Mouse (Mus musculus) cerebellum, adult 18-20 months (tissue): ENCODE data around the gene Il17c.

Experiments used
- DNase-seq, 2 experiments: peaks; one replicate each; pipeline ENCODE4 v3.0.0; 2021

Il17c gene

DNA sequence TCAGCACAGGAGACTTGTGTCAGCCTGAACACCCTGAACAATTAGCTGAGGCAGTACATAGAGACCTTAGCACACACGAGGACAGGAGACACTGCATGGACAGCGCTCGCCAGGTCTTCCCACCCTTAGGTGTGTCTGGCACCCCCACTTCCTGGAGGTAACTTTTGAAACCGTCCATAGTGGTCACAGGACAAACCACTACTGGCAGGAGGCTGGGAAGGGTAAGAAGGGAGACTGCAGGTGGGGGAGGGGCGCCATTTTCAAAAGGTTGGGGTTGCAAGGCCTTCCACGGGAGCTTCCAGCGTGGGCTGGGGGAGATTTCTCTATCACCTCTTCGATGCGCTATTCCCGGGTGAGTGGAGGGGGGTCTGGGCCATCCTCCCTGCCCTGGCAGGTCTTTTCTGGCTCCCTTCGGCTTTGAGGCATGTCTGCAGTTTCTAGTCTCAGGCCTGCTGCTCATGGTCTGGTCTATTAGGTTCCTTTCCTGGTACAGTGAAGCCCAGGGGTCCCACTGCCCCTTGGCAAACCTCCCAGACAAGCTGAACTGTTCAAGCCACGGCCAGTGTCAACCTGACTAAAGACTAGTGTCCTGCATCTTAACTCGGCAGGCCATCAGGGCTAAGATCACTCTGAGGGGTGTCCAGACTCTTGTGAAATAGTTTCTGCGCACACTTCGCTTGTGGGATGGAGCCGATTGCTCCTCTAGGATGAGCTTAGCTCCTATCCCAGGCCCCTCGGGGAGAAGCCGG lies 10.0 kb downstream of the Il17c start:
- DNase-seq = no peak

DNA sequence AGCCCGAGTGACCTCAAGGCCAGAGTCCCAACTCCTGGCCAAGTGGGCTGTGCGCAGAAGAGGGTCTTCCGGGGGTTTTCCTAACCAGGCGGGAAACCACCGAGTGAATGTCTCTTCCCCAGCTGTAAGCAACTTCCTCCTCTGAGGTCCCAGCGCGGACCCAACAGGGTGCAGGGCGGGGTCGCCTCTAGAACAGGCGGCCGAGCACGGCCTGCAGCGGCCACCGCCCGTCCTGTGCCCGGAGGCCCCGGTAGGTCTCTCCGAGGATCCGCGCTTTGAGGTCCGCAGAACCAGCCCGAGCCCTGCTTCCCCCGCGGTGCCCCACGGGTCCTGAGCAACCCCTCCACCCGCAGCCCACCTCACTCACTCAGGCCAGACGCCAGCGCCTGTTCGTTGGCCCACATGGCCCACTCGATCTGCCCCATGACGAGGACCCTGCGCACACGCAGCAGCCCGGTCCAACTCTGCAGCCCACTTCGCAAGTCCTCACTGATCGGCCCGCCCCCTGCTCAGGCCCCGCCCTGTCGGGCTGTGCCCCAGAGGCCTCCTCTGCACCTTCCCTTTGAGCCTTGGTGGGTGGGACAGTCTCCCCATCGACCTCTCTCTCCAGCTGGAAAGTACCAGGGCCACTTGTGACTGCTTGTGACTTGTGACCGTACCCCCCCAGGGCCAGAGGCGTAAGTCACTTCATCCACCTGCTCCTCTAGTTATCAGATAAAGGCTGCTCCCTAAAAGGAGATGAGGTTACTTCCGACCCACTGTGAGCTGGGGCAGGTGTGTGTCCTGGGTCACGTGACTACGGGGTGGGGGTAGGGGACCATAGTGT lies 10.8 kb downstream of the Il17c start, which contains the start of gene Cyba:
Cyba (minus strand) TSS at position 488 of the 826 bp plus-strand sequence.
- no peak for DNase-seq

DNA sequence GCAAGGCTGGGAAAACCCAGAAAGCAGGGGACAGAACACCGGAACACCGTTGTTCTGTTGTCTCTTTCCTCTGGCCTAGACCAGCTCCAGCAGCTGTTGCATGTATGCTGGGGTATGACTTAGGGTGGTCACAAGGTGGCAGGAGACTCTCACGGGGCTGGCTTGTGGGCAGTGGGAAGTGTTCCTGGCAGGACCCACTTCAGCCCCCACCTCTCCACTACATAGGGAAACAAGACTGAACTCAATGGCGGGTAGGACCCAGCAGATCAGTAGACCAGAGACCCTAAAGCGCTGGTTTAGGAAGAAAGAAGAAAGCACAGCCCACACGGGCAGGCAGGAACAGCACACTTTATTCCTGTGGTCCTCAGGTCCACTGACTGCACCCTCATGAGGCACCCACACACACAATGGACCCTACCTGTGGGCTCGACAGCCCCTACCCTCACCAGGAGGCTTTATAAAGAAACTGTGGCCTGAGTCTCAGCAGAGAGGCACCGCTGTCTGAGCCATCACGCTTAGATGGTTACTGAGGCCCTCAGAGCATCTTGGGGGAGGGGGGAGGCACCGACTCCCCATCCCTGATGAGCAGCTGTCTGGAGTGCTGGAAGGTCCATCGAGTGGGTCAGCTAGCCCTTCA lies 11.6 kb downstream of the Il17c start:
- no peak for DNase-seq

DNA sequence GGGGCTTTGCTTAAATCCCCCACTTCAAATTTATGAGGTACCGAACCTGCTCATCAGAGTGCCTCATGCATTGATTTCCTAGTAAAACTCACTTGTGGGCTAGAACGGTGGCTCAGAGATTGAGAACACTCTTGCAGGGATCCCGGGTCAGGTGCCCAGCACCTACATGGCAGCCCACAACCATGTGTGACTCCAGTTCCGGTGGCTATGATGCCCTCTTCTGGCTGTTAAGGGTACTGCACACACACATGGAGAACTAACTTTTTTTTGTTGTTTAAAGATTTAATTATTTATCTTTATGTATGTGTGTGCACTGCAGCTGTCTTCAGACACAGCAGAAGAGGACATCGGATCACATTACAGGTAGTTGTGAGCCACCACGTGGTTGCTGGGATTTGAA lies 13.6 kb downstream of the Il17c start:
- DNase-seq = no peak

DNA sequence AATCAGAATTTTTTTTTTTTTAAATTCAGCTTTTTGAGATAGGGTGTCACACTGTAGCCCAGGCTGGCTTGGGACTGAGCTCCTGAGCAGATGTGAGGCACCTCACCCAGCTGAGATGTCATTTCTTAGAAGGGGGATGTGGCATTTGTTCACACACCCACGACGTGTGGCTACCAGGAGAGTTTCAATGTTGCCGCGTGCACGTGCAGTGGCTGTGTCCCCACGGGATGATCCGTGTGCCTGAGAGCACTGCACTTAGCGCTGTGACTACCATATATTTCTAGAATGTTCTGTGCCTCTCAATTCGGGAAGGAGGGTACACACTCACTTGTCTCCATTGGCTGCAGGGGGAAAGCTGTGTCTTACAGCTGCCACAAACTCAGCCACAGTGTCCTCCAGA lies 14.3 kb downstream of the Il17c start:
- DNase-seq = no peak

DNA sequence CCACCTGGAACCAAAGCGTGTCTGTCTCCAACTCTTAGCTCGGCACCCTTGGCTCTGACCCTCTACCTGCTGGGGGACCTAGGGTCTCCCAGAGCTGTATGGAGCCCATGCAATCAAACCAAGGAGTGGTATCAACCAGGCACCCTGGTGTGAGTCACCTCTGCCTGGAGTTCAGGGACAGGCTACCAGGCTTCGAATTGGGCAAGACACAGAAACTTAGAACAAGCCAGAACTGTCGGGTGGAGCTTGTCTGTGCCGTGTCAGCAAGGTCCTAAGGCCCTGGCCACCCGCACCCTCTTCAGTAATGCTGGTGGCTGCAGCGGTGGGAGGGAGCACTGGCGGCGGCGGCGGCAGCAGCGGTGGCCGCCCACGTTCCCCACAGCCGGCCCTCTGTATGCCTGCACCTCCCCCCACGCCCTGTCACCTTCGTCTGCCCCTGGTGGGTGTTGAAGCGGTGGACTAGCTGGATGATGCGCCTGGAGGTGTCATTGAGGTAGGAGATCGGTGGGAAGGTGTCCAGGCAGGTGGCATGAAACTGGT lies 14.8 kb downstream of the Il17c start:
- DNase-seq = no peak

DNA sequence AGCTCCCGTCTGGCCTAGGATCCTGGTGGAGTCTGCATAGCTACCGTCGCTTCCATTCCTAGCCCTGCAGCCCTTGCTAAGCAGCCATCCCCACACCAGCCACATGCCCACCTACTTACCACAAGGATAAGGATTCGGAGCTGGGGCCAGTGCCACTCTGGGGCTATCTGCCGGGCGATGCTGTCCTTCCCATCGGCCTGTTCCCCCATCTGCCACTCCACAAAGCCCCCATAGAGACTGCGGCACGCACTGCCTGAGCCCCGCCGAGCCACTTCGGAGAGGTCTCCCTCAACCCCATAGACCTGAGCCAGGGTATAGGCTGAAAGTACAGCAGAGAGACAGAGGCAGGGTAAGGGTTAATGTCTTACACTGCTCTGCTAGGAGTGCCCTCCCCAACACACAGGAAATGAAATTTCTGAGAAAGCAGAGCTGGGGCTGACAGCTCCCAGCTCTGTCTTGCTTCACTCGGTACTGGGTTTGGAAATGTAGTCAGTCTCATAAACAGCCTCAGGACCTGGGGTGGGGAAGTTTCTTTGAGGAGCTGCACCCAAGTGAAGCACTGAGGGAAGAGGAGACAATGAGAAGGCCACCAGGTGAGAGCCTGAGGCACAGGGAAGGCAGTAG lies 16.0 kb downstream of the Il17c start:
- DNase-seq = no peak

DNA sequence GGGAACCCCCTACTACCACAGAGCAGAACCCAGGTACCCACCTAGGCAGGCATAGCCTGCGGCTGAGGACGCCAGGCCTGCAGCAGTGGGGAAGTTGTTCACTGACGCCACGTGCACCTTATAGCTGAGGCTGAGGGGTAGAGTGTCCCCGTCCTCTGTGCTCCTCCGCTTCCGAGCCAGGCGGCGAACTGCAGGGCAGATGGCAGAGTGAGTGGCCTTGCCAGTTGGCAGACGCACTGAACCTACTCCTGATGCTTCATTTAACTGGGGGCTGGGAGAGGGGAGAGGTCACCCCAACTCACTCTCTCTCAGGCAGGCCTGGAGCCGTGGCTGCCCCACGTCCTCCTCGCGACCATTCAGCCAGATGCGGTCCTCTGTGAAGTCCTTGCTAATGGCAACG lies 17.5 kb downstream of the Il17c start:
- DNase-seq = peak; percentile 77 to 81

DNA sequence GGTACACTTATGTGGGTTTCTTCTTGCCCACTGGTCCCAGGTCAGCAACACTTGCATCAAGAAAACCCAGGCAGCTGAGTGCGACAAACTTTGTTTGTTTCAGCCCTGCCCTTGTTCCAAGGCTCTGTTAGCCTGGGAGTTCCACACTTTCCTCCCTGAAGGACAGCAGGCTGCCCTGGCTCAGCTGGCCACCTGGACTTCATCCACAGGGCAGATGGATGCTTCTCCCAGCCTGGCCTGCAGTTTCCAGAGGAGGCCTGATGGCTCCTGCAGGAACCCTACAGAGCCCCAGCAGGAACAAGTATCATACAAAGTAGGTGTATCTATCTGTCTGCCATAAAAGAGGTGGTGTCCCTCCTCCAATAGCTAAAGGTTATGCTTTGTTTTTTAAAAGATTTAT lies 19.5 kb downstream of the Il17c start:
- peak in 1 of 2 experiments; percentile 45 for DNase-seq

DNA sequence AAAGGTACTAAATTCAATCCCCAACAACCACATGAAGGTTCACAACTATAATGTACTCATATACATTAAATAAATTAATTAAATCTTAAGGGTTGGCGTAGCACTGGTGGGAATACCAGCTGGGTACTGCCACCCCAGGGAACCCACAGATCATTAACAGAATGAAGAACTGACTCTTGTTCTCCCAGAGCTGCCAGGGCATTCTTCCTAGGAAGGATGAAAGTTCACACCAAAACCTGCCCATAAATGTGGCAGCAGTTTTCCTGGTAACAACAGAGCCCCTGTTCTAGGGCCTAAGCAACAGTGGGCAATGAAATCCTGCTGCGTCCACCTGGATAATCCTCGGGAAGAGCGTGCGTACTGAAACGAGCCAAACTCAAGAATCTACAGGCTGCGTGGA lies 20.5 kb downstream of the Il17c start:
- DNase-seq = no peak

DNA sequence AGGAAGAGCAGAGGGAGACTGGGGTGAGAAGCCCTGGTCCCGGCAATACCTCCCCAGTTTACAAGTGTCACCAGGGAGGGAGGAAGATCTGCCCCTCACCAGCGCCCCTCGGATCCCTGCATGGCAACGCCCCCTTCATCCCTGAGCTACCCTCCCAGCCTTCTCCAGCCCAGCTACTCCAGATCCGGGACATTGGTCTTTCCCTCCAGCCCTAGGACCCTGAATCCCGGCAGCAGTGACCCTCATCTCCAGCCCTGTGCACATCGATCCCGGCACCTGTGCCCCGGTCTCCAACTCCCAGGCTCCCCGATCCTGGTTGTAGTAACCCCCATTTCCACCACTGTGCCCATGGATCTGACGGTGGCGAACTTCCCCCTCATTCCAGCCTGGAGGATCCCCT lies 21.0 kb downstream of the Il17c start:
- DNase-seq = no peak

DNA sequence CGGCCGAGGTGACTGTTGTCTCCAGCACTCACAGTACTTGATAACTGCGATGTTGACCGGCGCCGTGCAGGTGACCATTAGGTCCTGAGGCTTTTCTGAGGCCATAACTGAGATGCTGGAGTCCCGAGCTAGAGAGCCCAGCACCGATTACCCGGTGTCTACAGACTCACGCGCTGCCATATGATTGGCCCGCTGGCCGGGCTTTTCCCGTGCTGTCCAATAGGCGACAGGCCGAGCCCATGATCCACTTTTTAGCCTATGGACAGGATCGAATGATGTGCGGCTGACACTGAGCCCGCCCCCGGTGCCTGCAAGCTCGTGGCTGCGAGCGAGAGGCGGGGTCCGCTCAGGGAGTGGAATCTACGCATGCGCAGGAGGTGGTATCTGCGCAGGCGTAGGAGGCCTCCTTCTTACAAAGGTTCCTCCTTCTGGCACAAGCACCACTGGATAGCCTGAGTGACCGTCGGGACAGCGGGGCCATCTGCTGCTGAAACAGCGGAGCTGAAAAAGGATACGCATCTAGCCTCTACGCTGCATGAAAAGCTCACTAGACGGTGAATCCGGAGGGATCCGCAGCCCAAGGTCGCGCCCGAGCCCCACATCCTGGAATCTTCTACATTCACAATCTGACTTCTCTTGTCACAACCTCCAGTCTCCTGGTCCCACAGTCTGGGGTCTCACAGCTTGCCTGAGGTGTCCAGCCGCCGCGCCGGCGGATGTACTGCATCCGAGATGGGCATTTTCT lies 21.6 kb downstream of the Il17c start, which contains the start of gene Mvd:
Mvd (minus strand) TSS at position 161 of the 745 bp plus-strand sequence.
- DNase-seq = peak; percentile 99 to 100

DNA sequence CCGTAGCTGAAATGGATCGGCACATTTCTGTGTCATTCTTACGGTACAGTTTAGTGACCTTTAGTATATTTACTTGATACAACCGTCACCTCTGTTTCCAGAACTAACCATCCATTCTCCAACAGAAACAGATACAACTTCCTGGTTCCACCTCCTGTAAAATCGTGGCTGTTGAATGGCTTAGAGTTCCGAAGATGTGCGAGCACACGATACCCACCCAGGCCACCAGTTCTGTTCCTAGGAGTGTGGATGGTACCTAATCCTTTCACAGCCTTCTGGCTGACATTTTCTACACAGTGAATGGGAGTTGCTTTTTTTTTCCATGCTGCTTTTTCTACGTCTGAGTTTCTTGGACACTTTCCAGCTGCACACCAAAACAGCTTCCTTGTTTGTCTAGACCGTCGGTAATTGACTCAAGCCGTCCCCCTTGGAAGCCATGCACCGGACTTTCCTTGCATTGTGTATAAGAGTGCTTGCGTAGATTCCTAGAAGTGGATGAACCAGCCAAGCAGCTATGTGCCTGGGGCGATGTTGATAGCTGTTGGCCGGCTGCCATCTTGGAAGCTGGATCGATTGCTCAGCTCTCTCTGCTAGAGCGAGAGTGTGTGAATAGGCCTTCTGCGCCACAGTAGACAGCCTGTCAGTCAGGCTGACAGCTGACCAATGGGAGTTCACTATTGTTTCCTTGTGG lies 22.4 kb downstream of the Il17c start:
- DNase-seq = peak; percentile 74 to 77

DNA sequence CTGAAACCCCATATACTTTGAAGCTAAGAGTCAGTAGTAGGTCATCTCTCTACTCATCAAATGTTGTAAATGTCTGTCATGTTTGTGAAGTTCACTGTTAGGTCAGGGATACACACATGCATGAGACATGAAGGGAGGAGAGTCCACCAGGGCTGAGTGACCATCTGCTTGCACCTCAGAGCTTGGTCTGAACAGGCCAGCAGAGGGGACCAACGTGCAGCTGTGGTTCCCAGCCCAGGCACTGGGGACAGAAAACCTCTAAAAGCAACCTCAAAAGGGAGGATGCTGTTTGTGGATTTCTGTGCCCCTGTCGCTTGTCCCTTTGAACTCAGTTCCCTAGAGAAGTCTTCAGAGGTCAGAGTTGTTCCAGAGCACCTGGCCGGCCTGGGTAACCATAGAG lies 23.4 kb downstream of the Il17c start:
- no peak for DNase-seq

DNA sequence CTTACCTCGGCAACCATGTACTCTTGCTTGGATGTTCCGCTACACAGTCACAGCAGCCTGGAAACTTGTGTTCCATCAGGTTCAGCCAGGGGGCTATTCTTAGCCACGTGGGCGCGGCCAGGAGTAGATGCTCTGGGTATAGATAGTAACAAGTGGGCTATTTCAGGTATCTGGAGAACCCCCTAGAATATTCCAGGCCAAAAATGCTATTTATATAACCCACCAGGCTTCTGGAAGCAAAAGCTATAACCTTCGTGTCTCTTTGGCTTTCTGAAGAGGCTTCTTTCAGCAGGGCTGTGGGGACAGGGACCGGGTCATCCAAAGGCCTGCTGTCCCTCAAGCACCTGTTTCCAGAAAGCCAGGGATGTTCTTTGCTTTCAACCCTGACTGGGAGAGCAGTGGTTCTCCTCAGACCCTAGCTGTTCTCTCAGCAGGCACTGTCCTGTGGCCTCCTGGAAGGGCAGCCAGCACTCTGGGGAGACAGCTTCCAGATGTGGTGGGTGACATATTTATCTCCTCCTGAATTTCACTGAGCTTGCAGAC lies 29.4 kb downstream of the Il17c start:
- DNase-seq = no peak

DNA sequence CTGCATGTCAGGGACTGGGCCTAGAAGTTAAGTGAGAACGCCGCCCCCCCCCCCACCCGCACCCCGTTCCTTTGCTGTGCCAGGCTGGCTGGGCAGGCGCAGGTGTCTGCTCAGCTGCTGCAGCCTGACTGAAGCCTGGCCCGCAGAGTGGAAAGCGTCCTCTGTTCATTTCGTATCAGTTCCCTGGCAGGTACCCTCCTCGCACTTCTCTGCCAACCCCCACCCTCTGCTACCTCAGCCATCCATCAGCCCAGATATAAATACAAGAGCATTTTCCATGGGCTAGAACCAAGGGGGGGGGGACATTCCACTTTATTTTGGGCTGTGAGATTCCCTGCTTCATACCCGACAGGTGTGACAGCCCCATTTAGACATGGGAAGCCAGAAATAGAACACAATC lies 30.3 kb downstream of the Il17c start:
- DNase-seq = no peak

DNA sequence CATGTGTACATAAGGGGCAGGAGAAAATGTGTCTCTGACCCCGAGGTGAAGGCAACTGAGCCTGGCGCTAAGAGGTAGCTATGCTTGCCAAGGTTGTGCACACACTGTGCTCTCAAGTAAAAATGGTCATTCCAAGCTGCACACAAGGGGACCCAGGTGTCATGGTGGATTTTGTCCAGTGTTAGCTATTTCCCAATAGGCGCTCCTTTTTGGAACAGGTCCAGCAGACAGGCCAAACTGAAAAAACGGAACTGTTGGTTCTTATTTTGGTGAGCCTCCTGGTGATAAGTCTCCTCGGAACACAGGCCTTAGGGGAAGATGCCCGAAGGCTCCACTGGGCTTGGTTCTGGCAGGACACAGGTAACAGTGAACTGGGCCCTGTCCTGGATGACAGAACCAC lies 32.6 kb downstream of the Il17c start:
- no peak for DNase-seq

DNA sequence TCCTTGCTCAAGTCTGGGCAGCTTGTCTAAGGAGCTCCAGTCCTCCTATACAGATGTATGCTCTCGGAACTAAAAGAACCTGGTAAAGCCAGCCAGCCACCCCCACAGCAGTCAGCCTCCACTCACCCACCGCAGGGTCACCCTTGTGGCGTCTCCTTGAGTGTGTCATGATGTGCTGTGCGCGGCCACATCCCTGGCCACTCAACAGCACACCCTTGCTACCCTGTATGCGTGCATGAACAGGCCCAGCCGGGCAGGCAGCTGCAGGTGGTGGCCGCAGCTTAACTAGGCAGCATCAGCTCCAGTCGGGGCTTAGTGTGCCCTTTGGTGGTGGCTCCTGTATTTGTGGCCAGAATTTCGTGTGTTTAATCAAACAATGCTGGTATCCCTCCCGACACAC lies 35.4 kb downstream of the Il17c start:
- no peak for DNase-seq

DNA sequence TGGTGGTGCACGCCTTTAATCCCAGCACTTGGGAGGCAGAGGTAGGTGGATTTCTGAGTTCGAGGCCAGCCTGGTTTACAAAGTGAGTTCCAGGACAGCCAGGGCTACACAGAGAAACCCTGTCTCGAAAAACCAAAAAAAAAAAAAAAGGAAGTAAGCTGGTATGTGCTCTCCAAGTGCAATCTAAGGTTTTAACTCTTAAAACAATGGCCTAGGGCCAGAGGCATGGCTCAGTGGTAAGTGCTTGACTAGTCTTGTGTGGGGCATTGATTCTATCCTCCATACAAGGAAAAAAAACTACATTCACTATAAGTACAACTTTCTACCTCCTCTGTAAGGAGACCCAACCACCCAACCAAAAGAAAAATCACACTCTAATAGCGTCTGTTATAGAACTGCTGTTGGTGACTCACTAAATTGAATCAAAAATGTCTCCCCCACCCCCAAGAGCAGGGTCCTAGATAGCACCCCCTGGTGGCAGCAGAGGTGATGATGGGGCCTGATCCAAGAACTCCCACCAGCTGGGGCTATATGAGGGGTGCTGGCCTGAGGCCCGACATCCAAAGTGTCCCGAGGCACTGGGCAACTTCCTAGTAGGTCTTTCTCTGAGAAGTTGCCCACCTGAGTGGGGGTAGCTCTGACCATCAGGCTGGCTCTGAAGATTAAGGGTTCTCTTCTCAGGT lies 37.5 kb downstream of the Il17c start:
- no peak for DNase-seq

DNA sequence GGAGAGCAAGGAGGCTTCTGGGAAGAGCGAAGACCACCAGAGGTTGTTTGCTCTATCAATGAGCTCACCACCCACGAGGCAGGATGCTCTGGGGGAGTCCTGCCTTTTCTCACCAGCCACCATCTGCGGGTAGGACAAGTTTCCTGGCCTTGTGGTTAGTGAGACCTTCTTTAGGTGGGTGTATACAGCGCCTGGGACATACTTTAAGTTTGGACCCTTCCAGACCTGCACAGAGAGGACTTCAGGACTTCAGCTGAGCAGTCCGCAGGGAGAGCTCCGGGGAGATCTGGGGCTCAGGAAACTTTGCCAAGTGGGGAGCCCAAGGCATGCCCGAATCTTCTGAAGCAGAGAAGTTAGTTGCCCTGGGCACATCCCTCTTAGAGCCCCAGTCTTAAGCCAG lies 38.2 kb downstream of the Il17c start:
- no peak for DNase-seq
